Mouse (Mus musculus) megakaryocyte, embryonic 14.5 days (primary cell): ENCODE measurements around the gene Dnah5.

Experiments used
- FLI1 ChIP-seq: IDR thresholded peaks from 2 replicates; pipeline ENCODE4 v1.6.1; 2012; ENCODE audit warnings: low read length, inconsistent platforms, mixed read lengths
- GATA1 ChIP-seq: IDR thresholded peaks from 3 replicates; pipeline ENCODE4 v1.6.1; 2012; ENCODE audit warnings: mixed read lengths, low read length, inconsistent platforms, borderline replicate concordance

GRCm38 (mm10) chr15:28439702-28440101 is 236.2 kb downstream of the Dnah5 start:
- no peak for TF ChIP-seq GATA1
- TF ChIP-seq FLI1, result no peak
